Mouse (Mus musculus) stomach, postnatal 0 days (tissue): ENCODE results near the gene Filip1.

Experiments
- CTCF ChIP-seq: IDR thresholded peaks from 2 replicates; pipeline ENCODE4 v1.5.1; 2016; ENCODE audit warnings: antibody characterized with exemption, low read depth, mild to moderate bottlenecking, moderate library complexity
- EP300 ChIP-seq: optimal IDR thresholded peaks from 2 replicates; pipeline ENCODE3; 2016; ENCODE audit warnings: antibody characterized with exemption

DNA sequence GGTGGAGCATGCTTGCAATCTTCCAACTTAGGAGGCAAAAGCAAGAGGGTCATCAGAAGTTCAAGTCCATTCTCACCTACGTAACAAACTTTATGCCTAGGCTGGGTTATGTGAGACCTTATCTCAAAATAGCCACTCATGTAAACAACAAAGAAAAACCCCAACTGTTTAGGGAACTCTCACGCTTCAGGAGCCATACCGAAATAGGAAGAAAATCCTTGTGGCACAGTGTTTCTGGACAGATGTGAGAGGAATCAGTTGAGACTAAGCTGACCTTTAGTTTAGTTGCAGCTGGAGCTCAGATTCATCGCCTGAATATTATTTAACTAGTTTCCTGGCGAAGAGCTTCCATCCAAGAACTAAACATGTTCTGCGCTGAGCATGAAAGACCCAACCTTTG is 170.0 kb downstream of the Filip1 start:
- TF ChIP-seq CTCF = no peak
- TF ChIP-seq EP300 = no peak
